Mouse (Mus musculus): ENCODE results near the gene Tnfrsf1a.

Gene Tnfrsf1a

DNA sequence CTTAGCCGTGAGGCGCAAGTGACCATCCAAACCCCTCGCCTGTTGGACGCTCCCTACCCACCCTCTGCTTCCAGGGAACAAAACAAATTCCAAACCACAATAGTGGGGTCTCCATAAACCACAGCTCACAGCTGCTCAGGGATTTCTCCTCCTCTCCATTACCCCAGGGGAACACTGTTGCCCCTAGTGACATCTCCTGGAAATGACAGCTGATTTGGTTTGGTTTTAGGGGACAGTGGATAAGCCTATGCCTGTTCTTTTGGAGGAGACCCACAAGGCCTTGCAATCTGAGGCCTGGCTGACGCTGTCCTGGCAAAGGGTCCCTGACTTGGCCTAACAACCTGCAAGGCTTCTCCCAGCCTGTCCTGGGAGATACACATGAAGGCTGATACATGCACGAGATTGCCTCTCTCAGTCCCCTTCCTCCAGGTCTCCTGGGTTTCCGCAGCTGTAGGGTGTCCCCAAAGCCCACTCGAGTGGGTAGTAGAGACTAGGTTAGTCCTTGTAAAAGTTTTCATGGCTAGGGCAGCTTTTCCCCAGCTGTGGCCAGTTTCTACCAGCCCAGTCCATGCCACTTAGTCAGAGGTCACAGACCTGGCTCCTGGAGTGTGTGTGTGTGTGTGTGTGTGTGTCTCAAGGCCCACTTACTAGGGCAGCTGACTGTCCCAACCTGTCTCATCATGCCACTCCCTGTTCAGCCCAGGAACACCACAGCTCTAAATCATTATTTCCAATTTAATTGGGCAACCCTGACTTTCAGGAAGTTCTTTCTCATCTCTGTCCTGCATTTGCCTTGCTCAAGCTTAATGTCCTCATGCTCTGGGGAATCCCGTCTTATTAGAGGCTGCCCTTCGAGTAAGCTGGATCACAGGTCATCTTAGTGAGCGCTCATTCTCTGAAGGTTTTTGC is 36.2 kb downstream of the Tnfrsf1a start:
- DNase-seq (ENCODE audit: low spot score in 2 of 2): no peak

DNA sequence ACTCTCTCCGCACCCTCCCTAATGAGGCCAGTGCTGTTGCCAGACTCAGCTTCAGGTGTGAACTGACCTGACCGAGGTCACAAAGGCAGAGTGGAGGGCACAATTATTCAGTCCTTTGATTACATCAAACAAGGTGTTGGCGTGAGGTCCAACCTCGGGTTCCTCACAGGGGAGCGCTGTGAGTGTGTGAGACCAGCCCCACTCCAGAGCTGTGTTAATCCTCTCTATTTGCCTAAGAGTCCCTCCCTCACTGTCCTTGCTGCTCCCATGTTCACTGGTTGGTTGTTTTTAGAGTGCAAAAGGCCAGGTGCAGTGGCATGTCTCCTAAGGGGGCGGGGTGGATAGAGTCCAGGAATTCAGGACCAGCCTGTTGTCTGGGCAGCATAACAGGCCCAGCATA is 36.9 kb downstream of the Tnfrsf1a start:
- DNase-seq (ENCODE audit: low spot score in 2 of 2): no peak

- DNase-seq (ENCODE audit: low spot score in 2 of 2): no peak
Measured at GRCm38 (mm10) chr6:125389853-125390252, 40.7 kb downstream of the Tnfrsf1a start.

DNA sequence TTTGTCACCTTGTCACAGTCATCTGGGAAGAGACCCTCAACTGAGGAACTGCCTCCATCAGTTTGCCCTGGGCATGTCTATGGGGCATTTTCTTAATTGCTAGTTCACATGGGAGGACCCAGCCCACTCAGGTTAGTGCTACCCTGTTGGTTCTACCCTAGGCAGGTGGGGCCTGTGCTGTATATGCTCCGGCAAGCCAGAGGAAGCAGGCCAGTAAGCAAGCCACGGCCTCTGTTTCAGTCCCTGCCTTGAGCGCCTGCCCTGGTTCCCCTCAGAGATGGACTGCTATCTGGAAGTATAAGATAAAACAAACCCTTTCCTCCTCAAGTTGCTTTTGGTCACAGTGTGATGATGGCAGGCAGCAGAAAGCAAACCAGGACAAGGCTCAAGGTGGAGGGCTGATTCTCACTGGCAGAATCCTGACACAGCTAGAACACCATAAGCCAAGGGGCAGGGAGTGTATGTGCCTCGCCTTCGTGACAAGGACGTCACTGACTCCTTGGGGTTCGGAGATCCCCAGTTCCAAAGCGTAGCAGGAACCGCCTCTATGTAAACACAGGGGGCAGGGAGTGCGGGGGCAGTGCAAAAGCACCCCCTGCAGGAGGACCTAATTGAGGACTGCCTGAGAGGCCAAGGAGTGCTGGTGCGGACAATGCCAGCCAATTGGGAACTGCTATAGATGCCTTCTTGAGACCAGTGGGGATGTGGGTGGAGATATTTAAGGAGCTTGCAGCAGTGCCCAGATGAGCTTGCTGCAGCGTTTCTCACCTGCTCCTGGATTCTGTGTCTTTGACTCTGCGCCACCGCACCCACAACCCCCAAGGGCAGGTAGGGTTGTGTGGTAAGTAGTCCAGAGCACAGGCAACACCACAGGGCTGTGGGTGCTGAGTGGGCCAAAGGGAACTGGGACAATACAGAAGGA is 56.6 kb downstream of the Tnfrsf1a start:
- DNase-seq (ENCODE audit: low spot score in 2 of 2): no peak

DNA sequence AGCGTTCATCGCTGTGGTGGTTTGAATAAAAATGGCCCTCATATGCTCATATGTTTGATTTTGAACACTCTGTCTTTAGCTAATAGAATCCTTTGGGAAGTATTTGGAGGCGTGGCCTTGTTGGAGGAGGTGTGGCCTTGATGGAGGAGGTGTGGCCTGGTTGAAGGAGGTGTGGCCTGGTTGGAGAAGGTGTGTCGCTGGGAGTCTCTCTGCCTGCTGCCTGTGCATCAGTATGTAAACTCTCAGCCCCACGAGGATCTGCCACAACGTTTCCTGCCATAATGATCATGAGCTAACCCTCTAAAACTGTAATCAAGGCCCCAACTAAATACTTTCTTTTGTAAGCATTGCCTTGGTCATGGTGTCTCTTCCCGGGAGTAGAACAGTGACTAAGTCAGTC is 58.1 kb downstream of the Tnfrsf1a start:
- DNase-seq (ENCODE audit: low spot score in 2 of 2): no peak

DNA sequence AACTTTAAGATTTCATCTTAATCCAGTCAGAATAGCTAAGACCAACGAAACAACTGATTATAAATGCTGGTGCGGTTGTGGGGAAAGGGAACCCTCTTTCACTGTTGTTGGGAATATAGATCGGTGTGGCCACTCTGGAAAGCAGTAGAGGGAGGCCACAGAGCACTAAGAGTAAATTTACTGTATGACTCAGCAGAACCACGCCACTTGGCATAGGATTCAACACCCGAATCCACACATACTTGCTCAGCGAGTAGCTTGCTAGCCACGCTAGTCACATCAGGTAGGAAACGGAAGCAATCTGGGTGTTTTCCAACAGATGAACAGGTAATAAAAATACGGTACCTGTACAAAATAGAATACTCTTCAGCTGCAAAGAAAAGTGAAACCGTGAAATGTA is 58.5 kb downstream of the Tnfrsf1a start:
- no peak for DNase-seq (ENCODE audit: low spot score in 2 of 2)

DNA sequence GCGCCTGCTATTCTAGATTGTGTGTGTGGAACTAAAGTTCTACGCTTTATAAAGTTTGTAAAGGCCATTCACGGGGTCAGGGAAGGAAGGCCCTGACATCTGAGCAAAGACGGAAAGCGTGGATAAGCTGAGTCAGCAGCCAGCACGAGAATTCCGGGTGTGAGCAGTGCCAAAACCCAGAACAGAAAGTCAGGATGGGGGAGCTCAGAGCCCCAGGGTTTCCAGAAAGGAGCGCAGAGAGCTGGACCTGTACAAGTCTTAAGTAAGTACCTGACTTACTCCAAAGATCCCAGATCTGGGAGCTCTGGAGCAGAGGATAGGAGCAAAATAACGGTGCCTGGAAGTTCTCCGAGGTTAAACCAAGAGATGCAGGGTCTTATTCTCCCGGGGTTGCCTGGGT is 61.4 kb downstream of the Tnfrsf1a start:
- DNase-seq (ENCODE audit: low spot score in 2 of 2): no peak

DNA sequence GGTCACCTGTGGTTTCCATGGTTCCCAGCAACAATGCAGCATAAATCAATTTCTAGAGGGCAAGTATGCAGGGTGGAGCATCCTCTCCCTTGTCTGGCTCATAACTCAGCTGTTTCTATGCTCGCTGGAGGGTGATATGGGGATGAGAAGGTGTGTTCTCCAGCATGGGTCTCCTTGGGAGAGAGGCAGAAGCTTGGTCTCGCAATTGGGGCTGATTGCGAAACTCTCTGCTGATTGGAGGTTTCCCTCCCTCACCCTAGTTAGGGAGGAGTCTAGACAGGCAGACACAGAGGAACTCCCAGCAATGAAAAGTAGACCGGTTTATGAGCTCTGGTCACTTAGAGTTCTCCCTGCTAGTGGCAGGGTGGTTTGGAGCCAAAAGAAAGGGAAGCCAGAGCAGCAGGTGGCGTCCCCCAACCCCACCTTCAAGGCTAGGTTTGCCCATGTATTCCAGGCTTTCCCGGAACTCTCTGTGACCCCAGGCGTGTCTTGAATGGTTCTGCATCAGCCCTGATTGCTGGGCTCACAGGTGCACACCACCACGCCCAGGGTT is 61.9 kb downstream of the Tnfrsf1a start:
- DNase-seq (ENCODE audit: low spot score in 2 of 2): no peak

DNA sequence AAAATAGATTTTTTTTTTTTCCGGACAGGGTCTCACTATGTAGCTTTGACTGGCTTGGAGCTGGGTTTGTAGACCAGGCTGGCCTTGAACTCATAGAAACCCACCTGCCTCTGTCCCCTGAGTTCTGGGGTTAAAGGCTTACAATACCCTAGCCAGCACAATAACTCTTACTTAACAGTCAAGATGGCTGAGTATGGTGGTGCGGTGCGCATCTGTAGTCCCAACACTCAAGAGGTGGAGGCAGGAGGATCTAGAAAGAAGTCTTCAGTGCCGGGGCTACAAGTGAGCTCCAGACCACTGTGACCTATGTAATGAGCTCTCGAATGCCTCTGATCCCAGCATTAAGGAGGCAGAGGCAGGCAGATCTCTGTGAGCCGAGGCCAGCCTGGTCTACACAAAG is 62.5 kb downstream of the Tnfrsf1a start:
- DNase-seq (ENCODE audit: low spot score in 2 of 2): no peak

Measured in frontal cortex, postnatal 25 days (tissue).